Mouse (Mus musculus) lung, postnatal 0 days (tissue): ENCODE measurements at regions not wholly inside any gene's neighbourhood (a gene's known extent, or its start where the extent isn't known, plus 50 kb on each side); places are given as distances from the start of the nearest gene placed in this dataset.

Experiments
- CTCF ChIP-seq: IDR thresholded peaks from 2 replicates; pipeline ENCODE4 v1.5.1; 2016; ENCODE audit warnings: antibody characterized with exemption, mild to moderate bottlenecking
- EP300 ChIP-seq: IDR thresholded peaks from 2 replicates; pipeline ENCODE4 v1.6.1; 2016; ENCODE audit warnings: antibody characterized with exemption, mild to moderate bottlenecking, control low read depth

GRCm38 (mm10) chrX:166660715-166661042, 75.2 kb upstream of the Egfl6 start:
- TF ChIP-seq CTCF: peak; percentile 78
- TF ChIP-seq EP300: no peak
